In genomic region chr11:54785566-54785965, GRCm38 (mm10) we compare ENCODE assay signal across 10 mouse cellular contexts. TPM values are rescaled to one million over a fixed set of nuclear protein-coding genes. Genes with fewer than 3 reads are reported as not detected.
A peak's percentile ranks its signal among the peaks of the same experiment; 100 is the strongest.
DNase-seq lines count a peak whose midpoint lies in the region; ATAC-seq and TF ChIP-seq lines count a peak whose summit lies in the region.
"Had no signal": no experiment of that assay in that cellular context is flagged by ENCODE, and none has a peak within 500 bp of the region (broad histone marks: within the 10 kb centered on the region; RNA-seq: fewer than 3 reads in every experiment).

No protein-coding gene starts in this region.

- no peak overlapping the region for H3K27ac ChIP-seq in intestine, embryonic 14.5 days (ENCODE audit: low read depth)
- H3K27ac ChIP-seq in intestine, embryonic 16.5 days (ENCODE audit: low read length), result no peak overlapping the region
- H3K27ac ChIP-seq in embryonic facial prominence, embryonic 12.5 days, result no peak overlapping the region
- H3K27ac ChIP-seq in hindbrain, embryonic 16.5 days (ENCODE audit: low read depth, low read length), result no peak overlapping the region
- H3K27ac ChIP-seq in midbrain, postnatal 0 days (ENCODE audit: low read depth, low read length), result no peak overlapping the region

- TF ChIP-seq CTCF in midbrain, postnatal 0 days (IDR thresholded peaks at IDR 0.05), result peak; percentile 20; the same call in 1 of the 2 replicates

- H3K4me3 ChIP-seq in intestine, embryonic 14.5 days (ENCODE audit: low read depth, low read length), result no peak overlapping the region
- no peak overlapping the region for H3K4me3 ChIP-seq in intestine, embryonic 16.5 days (ENCODE audit: low read length)
- H3K4me3 ChIP-seq in embryonic facial prominence, embryonic 12.5 days, result no peak overlapping the region
- H3K4me3 ChIP-seq in hindbrain, embryonic 16.5 days (ENCODE audit: low read length), result no peak overlapping the region
- peak overlapping the region; percentile 91; the same call in 1 of the 2 replicates for H3K4me3 ChIP-seq in midbrain, postnatal 0 days (ENCODE audit: low read depth, low read length)

- WGBS in intestine, embryonic 14.5 days, result 81% methylated on average over 3 of the region's 3 CpGs
- WGBS in intestine, embryonic 16.5 days, result 90% methylated on average over 3 of the region's 3 CpGs
- 83% methylated on average over 3 of the region's 3 CpGs for WGBS in embryonic facial prominence, embryonic 12.5 days
- 83% methylated on average over 3 of the region's 3 CpGs for WGBS in hindbrain, embryonic 16.5 days
- 87% methylated on average over 3 of the region's 3 CpGs for WGBS in midbrain, postnatal 0 days

- no peaks in the 10 kb centered on the region for H3K9me3 ChIP-seq in intestine, embryonic 14.5 days (ENCODE audit: control insufficient read depth, low read length)
- H3K9me3 ChIP-seq in intestine, embryonic 16.5 days (ENCODE audit: control insufficient read depth, low read length), result no peaks in the 10 kb centered on the region
- H3K9me3 ChIP-seq in embryonic facial prominence, embryonic 12.5 days, result no peaks in the 10 kb centered on the region
- no peaks in the 10 kb centered on the region for H3K9me3 ChIP-seq in hindbrain, embryonic 16.5 days (ENCODE audit: control insufficient read depth, low read length)
- H3K9me3 ChIP-seq in midbrain, postnatal 0 days (ENCODE audit: low read length), result no peaks in the 10 kb centered on the region

- DNase-seq in intestine, embryonic 14.5 days (ENCODE audit: low spot score), result no peak
- no peak for DNase-seq in midbrain, postnatal 0 days (ENCODE audit: low spot score)
- DNase-seq in left cerebral cortex, postnatal 10 days (ENCODE audit: extremely low spot score in 1 of 2, low spot score in 2 of 2), result no peak
- no peak for DNase-seq in right cerebral cortex, adult 18-20 months
- DNase-seq in heart, adult 18-20 months, result no peak
- DNase-seq: kidney, adult 18-20 months; retina, postnatal 1 day had no signal

- no peak overlapping the region for H3K9ac ChIP-seq in intestine, embryonic 14.5 days (ENCODE audit: low read length)
- no peak overlapping the region for H3K9ac ChIP-seq in intestine, embryonic 16.5 days (ENCODE audit: low read depth, low read length)
- no peak overlapping the region for H3K9ac ChIP-seq in embryonic facial prominence, embryonic 12.5 days
- H3K9ac ChIP-seq in hindbrain, embryonic 16.5 days (ENCODE audit: low read depth, low read length), result no peak overlapping the region
- no peak overlapping the region for H3K9ac ChIP-seq in midbrain, postnatal 0 days (replicated peaks; ENCODE audit: low read length, poor library complexity, severe bottlenecking)

- H3K27me3 ChIP-seq in intestine, embryonic 14.5 days (replicated peaks; ENCODE audit: control insufficient read depth, insufficient read depth, low read length), result no peaks in the 10 kb centered on the region
- no peaks in the 10 kb centered on the region for H3K27me3 ChIP-seq in intestine, embryonic 16.5 days (replicated peaks; ENCODE audit: control insufficient read depth, insufficient read depth, low read length)
- no peaks in the 10 kb centered on the region for H3K27me3 ChIP-seq in embryonic facial prominence, embryonic 12.5 days
- no peaks in the 10 kb centered on the region for H3K27me3 ChIP-seq in hindbrain, embryonic 16.5 days (replicated peaks; ENCODE audit: control insufficient read depth, insufficient read depth, low read length)
- no peaks in the 10 kb centered on the region for H3K27me3 ChIP-seq in midbrain, postnatal 0 days (ENCODE audit: insufficient read depth, low read length)

- no peaks in the 10 kb centered on the region for H3K36me3 ChIP-seq in intestine, embryonic 14.5 days (ENCODE audit: control insufficient read depth, insufficient read depth, low read length)
- no peaks in the 10 kb centered on the region for H3K36me3 ChIP-seq in intestine, embryonic 16.5 days (ENCODE audit: control insufficient read depth, insufficient read depth, low read length)
- no peaks in the 10 kb centered on the region for H3K36me3 ChIP-seq in embryonic facial prominence, embryonic 12.5 days
- H3K36me3 ChIP-seq in hindbrain, embryonic 16.5 days (ENCODE audit: control insufficient read depth, insufficient read depth, low read length), result no peaks in the 10 kb centered on the region
- no peaks in the 10 kb centered on the region for H3K36me3 ChIP-seq in midbrain, postnatal 0 days (ENCODE audit: insufficient read depth, low read length)

- ATAC-seq in intestine, embryonic 14.5 days (replicated peaks; ENCODE audit: low FRiP score, low TSS enrichment, low read depth), result no peak
- ATAC-seq in intestine, embryonic 16.5 days, result no peak
- no peak for ATAC-seq in embryonic facial prominence, embryonic 12.5 days (ENCODE audit: insufficient number of reproducible peaks, insufficient read depth, low FRiP score, low TSS enrichment)
- no peak for ATAC-seq in hindbrain, embryonic 16.5 days
- no peak for ATAC-seq in midbrain, postnatal 0 days (ENCODE audit: low FRiP score)

- peak overlapping the region; percentile 59 for H3K4me2 ChIP-seq in intestine, embryonic 14.5 days (ENCODE audit: low read length)
- no peak overlapping the region for H3K4me2 ChIP-seq in intestine, embryonic 16.5 days (ENCODE audit: low read depth, low read length)
- peak overlapping the region; percentile 63; the same call in 1 of the 2 replicates for H3K4me2 ChIP-seq in embryonic facial prominence, embryonic 12.5 days (replicated peaks)
- peak overlapping the region; percentile 69; the same call in 1 of the 2 replicates for H3K4me2 ChIP-seq in hindbrain, embryonic 16.5 days (ENCODE audit: low read length)
- H3K4me2 ChIP-seq in midbrain, postnatal 0 days (ENCODE audit: low read depth, low read length, poor library complexity, severe bottlenecking), result peak overlapping the region; percentile 66; the same call in 1 of the 2 replicates

- peaks cover 10% of the 10 kb centered on the region for H3K4me1 ChIP-seq in intestine, embryonic 14.5 days (replicated peaks; ENCODE audit: control insufficient read depth, insufficient read depth, low read length)
- peaks cover 14% of the 10 kb centered on the region for H3K4me1 ChIP-seq in intestine, embryonic 16.5 days (ENCODE audit: control insufficient read depth, insufficient read depth, low read length)
- H3K4me1 ChIP-seq in embryonic facial prominence, embryonic 12.5 days, result no peaks in the 10 kb centered on the region
- peaks cover 11% of the 10 kb centered on the region for H3K4me1 ChIP-seq in hindbrain, embryonic 16.5 days (ENCODE audit: control insufficient read depth, insufficient read depth, low read depth, low read length)
- H3K4me1 ChIP-seq in midbrain, postnatal 0 days (ENCODE audit: insufficient read depth, low read length), result peaks cover 8% of the 10 kb centered on the region; the same call in 1 of the 2 replicates

- intact Hi-C loops in left cerebral cortex, postnatal 10 days (cut with DNase I), result loop anchor here (5.0 kb wide), 2 partner anchors 53 to 57 kb away; no protein-coding TSS in a partner anchor

RNA-seq across cellular contexts. Expression of gene Cdc42se2, which starts 1.9 kb away (rescaled TPM):
- polyA plus RNA-seq in intestine, embryonic 14.5 days (2014; fragmentation: Nextera tagmentation; extraction: Ambion mirVana), result 81.5 and 94.9 TPM in 2 replicates
- 70.0 and 72.9 TPM in 2 replicates for polyA plus RNA-seq in intestine, embryonic 16.5 days (2015; fragmentation: Nextera tagmentation; extraction: Ambion mirVana)
- polyA plus RNA-seq in embryonic facial prominence, embryonic 12.5 days (2016; fragmentation: Nextera tagmentation; extraction: Ambion mirVana), result 114 and 115 TPM in 2 replicates
- polyA plus RNA-seq in hindbrain, embryonic 16.5 days (2015; fragmentation: Nextera tagmentation; extraction: Ambion mirVana), result 136 and 147 TPM in 2 replicates
- total RNA-seq in midbrain, postnatal 0 days (2014; rRNA removed), result 134 and 137 TPM in 2 replicates
- 130 and 134 TPM in 2 replicates for polyA plus RNA-seq in midbrain, postnatal 0 days (2015; fragmentation: Nextera tagmentation; extraction: Ambion mirVana)
- total RNA-seq in left cerebral cortex, postnatal 10 days (2021), result 100 to 1,000 TPM; 180 to 182 TPM
- 10 to 100 TPM; 21.1 to 24.6 TPM for total RNA-seq in heart, adult 18-20 months (2021)
